Mouse (Mus musculus) bone marrow macrophage, adult 2 months (primary cell): ENCODE measurements around the gene Tas2r135.

Experiments used
- CTCF ChIP-seq: IDR thresholded peaks from 2 replicates; pipeline ENCODE4 v1.5.1; 2012; ENCODE audit warnings: low read depth, mild to moderate bottlenecking, low read length, moderate library complexity
- POLR2A ChIP-seq: IDR thresholded peaks from 2 replicates; pipeline ENCODE4 v1.6.1; 2012; ENCODE audit warnings: mild to moderate bottlenecking, low read depth, low read length, borderline replicate concordance

- TF ChIP-seq CTCF (no peak), POLR2A (no peak)
These were observed 23.3 kb upstream of the Tas2r135 start for GRCm38 (mm10) chr6:42381916-42382381.
